Mouse (Mus musculus) neural tube, embryonic 11.5 days (tissue): ENCODE data around the gene Ptpdc1. TPM values are rescaled to one million over a fixed set of nuclear protein-coding genes. Genes with fewer than 3 reads are reported as not detected.

Experiments
- ATAC-seq: fragments of 200-750 bp; cut with Nextera tagmentation; 2 replicates; pipeline ENCODE4 v1.8.0; 2017; ENCODE audit warnings: moderate number of reproducible peaks, mild to moderate bottlenecking, moderate TSS enrichment, moderate library complexity; ENCODE audit not compliant: insufficient read depth, low FRiP score, low TSS enrichment
- DNase-seq: peaks from one replicate; pipeline ENCODE4 v3.0.0-alpha.2; 2015; ENCODE audit warnings: low spot score
- H3K27ac ChIP-seq: fragments of 300-500 bp; sonication (generic); 2 replicates; pipeline ENCODE4 v1.5.1; 2014; ENCODE audit warnings: low read depth, mild to moderate bottlenecking, low read length
- H3K27me3 ChIP-seq: fragments of 300-500 bp; sonication (generic); 2 replicates; pipeline ENCODE4 v1.6.1; 2014; ENCODE audit warnings: mild to moderate bottlenecking, low read length, mixed read lengths; ENCODE audit not compliant: control insufficient read depth, insufficient read depth
- H3K36me3 ChIP-seq: fragments of 300-500 bp; sonication (generic); 2 replicates; pipeline ENCODE4 v1.6.1; 2014; ENCODE audit warnings: mild to moderate bottlenecking, low read length, moderate library complexity, mixed read lengths; ENCODE audit not compliant: control insufficient read depth, insufficient read depth
- H3K4me1 ChIP-seq: fragments of 300-500 bp; sonication (generic); 2 replicates; pipeline ENCODE4 v1.6.1; 2014; ENCODE audit warnings: low read length, mixed read lengths; ENCODE audit not compliant: control insufficient read depth, insufficient read depth
- H3K4me2 ChIP-seq: fragments of 300-500 bp; sonication (generic); 2 replicates; pipeline ENCODE4 v1.6.1; 2014; ENCODE audit warnings: low read depth, mild to moderate bottlenecking, moderate library complexity
- H3K4me3 ChIP-seq: fragments of 300-500 bp; sonication (generic); 2 replicates; pipeline ENCODE4 v1.5.1; 2014; ENCODE audit warnings: low read depth, low read length
- H3K9ac ChIP-seq: fragments of 300-500 bp; sonication (generic); 2 replicates; pipeline ENCODE4 v1.6.1; 2014; ENCODE audit warnings: mild to moderate bottlenecking, low read length
- H3K9me3 ChIP-seq: fragments of 300-500 bp; sonication (generic); 2 replicates; pipeline ENCODE4 v1.6.1; 2016; ENCODE audit warnings: low read length; ENCODE audit not compliant: control insufficient read depth
- WGBS: fragments of 180-500 bp; shearing (Covaris S2); extraction: QIAGEN DNeasy Blood & Tissue Kit; methylation state at CpG from one replicate; pipeline ENCODE4 v1.1.7; 2014; 5-methylcytosine and 5-hydroxymethylcytosine counted together
- polyA plus RNA-seq: library from polyadenylated mRNA; unstranded; fragments of >200 nt; fragmentation: Nextera tagmentation; extraction: Ambion mirVana; gene quantifications from 2 replicates; pipeline ENCODE4 v1.2.1, GENCODE M21; 2014

The Ptpdc1 gene
- polyA plus RNA-seq, 1 experiment from 2014 or later, result 14.5 TPM

- Histone ChIP-seq H3K4me2 (no peak overlapping the region), H3K27me3 (no peaks in the 10 kb centered on the region), H3K4me1 (no peaks in the 10 kb centered on the region), H3K9ac (no peak overlapping the region), H3K36me3 (no peaks in the 10 kb centered on the region), H3K27ac (no peak overlapping the region), H3K9me3 (no peaks in the 10 kb centered on the region), H3K4me3 (no peak overlapping the region)
- WGBS, result 91% methylated on average over 4 of the region's 4 CpGs
- no peak for ATAC-seq
- DNase-seq, result no peak
Observed at GRCm38 (mm10) chr13:48646696-48647095, 21.2 kb upstream of the Ptpdc1 start.

DNA sequence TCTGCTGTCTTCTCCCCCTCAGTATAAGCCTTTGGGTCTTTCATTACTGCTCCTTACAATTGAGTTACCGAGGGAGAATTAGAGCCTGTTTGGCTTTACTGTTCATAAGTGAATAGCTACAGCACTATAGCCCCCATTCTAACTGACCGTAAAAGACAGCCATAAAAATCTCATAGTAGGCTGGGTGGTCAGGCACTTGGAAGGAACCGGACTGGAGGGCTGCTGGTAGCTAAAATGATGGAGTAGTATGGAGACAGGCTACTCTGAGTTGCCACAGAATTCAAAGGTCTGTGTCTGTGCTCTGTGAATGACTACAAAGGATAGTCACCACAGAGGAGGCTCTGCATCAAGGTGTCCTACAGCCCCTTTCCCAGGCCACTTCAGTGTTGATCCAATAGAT is 18.5 kb upstream of the Ptpdc1 start:
- ATAC-seq, result no peak

GRCm38 (mm10) chr13:48643072-48643471 is 17.6 kb upstream of the Ptpdc1 start:
- no peaks in the 10 kb centered on the region for H3K36me3 ChIP-seq
- DNase-seq, result no peak
- no peak for ATAC-seq
- no peak overlapping the region for H3K4me2 ChIP-seq
- H3K27me3 ChIP-seq, result no peaks in the 10 kb centered on the region
- no peak overlapping the region for H3K4me3 ChIP-seq
- no peaks in the 10 kb centered on the region for H3K9me3 ChIP-seq
- H3K9ac ChIP-seq, result no peak overlapping the region
- no peak overlapping the region for H3K27ac ChIP-seq
- H3K4me1 ChIP-seq, result no peaks in the 10 kb centered on the region
- 90% methylated on average over 6 of the region's 6 CpGs for WGBS

More for the DNA sequence above, 18.5 kb upstream of the Ptpdc1 start:
- Histone ChIP-seq H3K27me3 (no peaks in the 10 kb centered on the region), H3K36me3 (no peaks in the 10 kb centered on the region), H3K4me2 (no peak overlapping the region), H3K4me3 (no peak overlapping the region), H3K27ac (no peak overlapping the region), H3K9me3 (no peaks in the 10 kb centered on the region), H3K4me1 (no peaks in the 10 kb centered on the region), H3K9ac (no peak overlapping the region)
- WGBS, result 40% methylated on average over 3 of the region's 3 CpGs
- no peak for DNase-seq

DNA sequence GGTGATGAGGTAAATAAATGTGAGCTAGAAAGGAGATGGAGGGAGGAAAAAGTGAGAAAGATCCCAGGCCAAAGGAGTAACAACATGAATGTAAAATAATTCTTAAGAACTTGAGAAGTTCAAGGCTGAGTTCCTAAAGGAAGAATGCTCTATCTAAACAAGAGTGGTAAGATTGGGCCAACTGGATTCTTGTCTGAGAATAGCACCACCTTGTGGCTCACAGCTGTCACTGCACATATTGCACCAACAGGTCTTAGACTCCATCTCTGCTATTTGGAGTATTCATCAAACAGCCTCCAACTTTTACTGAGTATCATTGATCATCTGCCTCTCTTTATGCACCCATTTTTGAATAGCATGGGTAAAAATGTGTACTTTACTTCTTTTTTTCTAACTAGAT is 14.1 kb upstream of the Ptpdc1 start:
- Histone ChIP-seq H3K9me3 (no peaks in the 10 kb centered on the region), H3K4me3 (no peak overlapping the region), H3K4me2 (no peak overlapping the region), H3K4me1 (0 out of 2 replicates have a peak, but pooled peaks cover 2% of the 10 kb centered on the region), H3K36me3 (no peaks in the 10 kb centered on the region), H3K27ac (no peak overlapping the region), H3K9ac (no peak overlapping the region), H3K27me3 (no peaks in the 10 kb centered on the region)
- DNase-seq, result peak; percentile 63
- no peak for ATAC-seq

- Histone ChIP-seq H3K36me3 (no peaks in the 10 kb centered on the region), H3K4me1 (0 out of 2 replicates have a peak, but pooled peaks cover 2% of the 10 kb centered on the region), H3K9ac (no peak overlapping the region), H3K4me2 (no peak overlapping the region), H3K4me3 (no peak overlapping the region), H3K27me3 (no peaks in the 10 kb centered on the region), H3K27ac (no peak overlapping the region), H3K9me3 (no peaks in the 10 kb centered on the region)
- DNase-seq, result no peak
- no peak for ATAC-seq
- WGBS, result 53% methylated on average over 2 of the region's 2 CpGs
Observed at GRCm38 (mm10) chr13:48637706-48638105, 12.2 kb upstream of the Ptpdc1 start.

DNA sequence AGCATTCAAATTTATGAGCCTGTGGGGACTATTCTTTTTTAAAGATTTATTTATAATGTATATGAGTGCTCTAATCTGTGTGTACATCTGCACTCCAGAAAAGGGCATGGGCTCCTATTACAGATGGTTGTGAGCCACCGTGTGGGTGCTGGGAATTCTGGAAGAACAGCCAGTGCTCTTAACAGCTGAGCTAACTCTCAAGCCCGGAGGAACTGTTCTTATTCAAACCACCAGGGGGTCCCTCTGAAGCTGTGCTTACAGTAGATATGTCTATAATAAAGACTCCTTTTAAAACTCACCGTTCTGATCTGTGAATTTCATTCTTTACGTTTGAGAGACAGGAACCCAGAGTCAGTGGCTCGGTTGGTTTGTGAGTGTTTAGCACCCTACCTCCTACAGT is 6.2 kb upstream of the Ptpdc1 start:
- Histone ChIP-seq H3K4me3 (no peak overlapping the region), H3K4me1 (no peaks in the 10 kb centered on the region), H3K27me3 (no peaks in the 10 kb centered on the region), H3K9me3 (no peaks in the 10 kb centered on the region), H3K36me3 (no peaks in the 10 kb centered on the region), H3K9ac (no peak overlapping the region), H3K27ac (no peak overlapping the region), H3K4me2 (no peak overlapping the region)
- ATAC-seq, result no peak
- WGBS, result 74% methylated on average over 5 of the region's 5 CpGs
- no peak for DNase-seq

- Histone ChIP-seq H3K4me1 (no peaks in the 10 kb centered on the region), H3K27me3 (no peaks in the 10 kb centered on the region), H3K4me3 (peak overlapping the region; percentile 62), H3K4me2 (peak overlapping the region; percentile 66), H3K27ac (peak overlapping the region; percentile 68; the same call in 1 of the 2 replicates), H3K9ac (peak overlapping the region; percentile 89), H3K9me3 (no peaks in the 10 kb centered on the region), H3K36me3 (no peaks in the 10 kb centered on the region)
- WGBS, result 3% methylated on average over 26 of the region's 26 CpGs
- no peak for DNase-seq
- ATAC-seq, result peak; percentile 5
Observed at GRCm38 (mm10) chr13:48624968-48625398, 481 bp downstream of the Ptpdc1 start.

GRCm38 (mm10) chr13:48618890-48619289 is 6.6 kb downstream of the Ptpdc1 start:
- DNase-seq (no peak), ATAC-seq (no peak)
- 72% methylated on average over 4 of the region's 4 CpGs for WGBS
- no peaks in the 10 kb centered on the region; the same call in none of the 2 replicates for H3K9me3 ChIP-seq
- no peak overlapping the region for H3K4me2 ChIP-seq
- no peak overlapping the region for H3K27ac ChIP-seq
- H3K4me3 ChIP-seq, result no peak overlapping the region
- no peaks in the 10 kb centered on the region for H3K36me3 ChIP-seq
- H3K9ac ChIP-seq, result no peak overlapping the region
- no peaks in the 10 kb centered on the region for H3K27me3 ChIP-seq
- no peaks in the 10 kb centered on the region for H3K4me1 ChIP-seq

GRCm38 (mm10) chr13:48617774-48618173 is 7.7 kb downstream of the Ptpdc1 start:
- Histone ChIP-seq H3K4me2 (no peak overlapping the region), H3K27me3 (no peaks in the 10 kb centered on the region), H3K4me1 (no peaks in the 10 kb centered on the region), H3K36me3 (no peaks in the 10 kb centered on the region), H3K27ac (no peak overlapping the region), H3K4me3 (no peak overlapping the region), H3K9ac (no peak overlapping the region), H3K9me3 (no peaks in the 10 kb centered on the region; the same call in none of the 2 replicates)
- no peak for ATAC-seq
- DNase-seq, result no peak
